Mouse (Mus musculus): ENCODE results near the gene Tmem220. TPM values are rescaled to one million over a fixed set of nuclear protein-coding genes. Genes with fewer than 3 reads are reported as not detected.

The Tmem220 gene
- polyA plus RNA-seq, 1 experiment from 2014 or later, result 3.5 TPM

GRCm38 (mm10) chr11:66998467-66999403 is 26.2 kb upstream of the Tmem220 start:
- no peaks in the 10 kb centered on the region for H3K27me3 ChIP-seq (replicated peaks; ENCODE audit: insufficient read depth, low read length)
- H3K4me1 ChIP-seq (ENCODE audit: insufficient read depth, low read depth, low read length), result 0 out of 2 replicates have a peak, but pooled peaks cover 4% of the 10 kb centered on the region
- TF ChIP-seq EP300 (IDR thresholded peaks at IDR 0.05) (no peak), CTCF (IDR thresholded peaks at IDR 0.05) (peak; percentile 26; the same call in 1 of the 2 replicates)
- no peaks in the 10 kb centered on the region for H3K36me3 ChIP-seq (ENCODE audit: insufficient read depth, low read length)
- H3K4me3 ChIP-seq (ENCODE audit: low read depth, low read length), result no peak overlapping the region
- H3K9ac ChIP-seq (replicated peaks; ENCODE audit: low read depth), result no peak overlapping the region
- ATAC-seq, result peak; percentile 95
- H3K27ac ChIP-seq (ENCODE audit: low read length), result peak overlapping the region; percentile 51; the same call in 1 of the 2 replicates
- peak; percentile 72 for DNase-seq (ENCODE audit: low spot score)
- H3K9me3 ChIP-seq (ENCODE audit: low read length), result no peaks in the 10 kb centered on the region
- WGBS, result 41% methylated on average over 14 of the region's 14 CpGs
- H3K4me2 ChIP-seq (replicated peaks; ENCODE audit: low read depth, low read length), result no peak overlapping the region; the same call in 1 of the 2 replicates

DNA sequence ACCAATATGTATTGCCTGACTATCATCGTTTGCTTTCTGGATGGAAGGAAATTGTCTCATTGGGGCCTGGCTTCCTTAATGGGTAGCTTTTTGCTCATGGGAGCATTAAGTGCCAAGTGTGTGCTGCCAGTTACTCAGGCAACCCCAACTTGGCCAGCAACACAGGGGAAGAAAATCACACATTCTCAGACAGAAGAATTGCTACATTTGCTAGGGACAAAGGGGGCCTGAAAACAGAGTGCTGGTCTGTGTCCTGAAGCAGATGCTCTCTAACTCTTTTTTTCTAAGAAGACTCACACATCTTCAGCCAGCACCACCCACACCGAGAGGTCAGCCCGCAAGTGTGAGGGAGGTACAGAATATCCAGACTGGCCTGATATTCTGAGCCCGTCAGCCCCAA is 24.3 kb upstream of the Tmem220 start:
- TF ChIP-seq EP300 (IDR thresholded peaks at IDR 0.05) (no peak), CTCF (IDR thresholded peaks at IDR 0.05) (no peak)
- no peaks in the 10 kb centered on the region for H3K9me3 ChIP-seq (ENCODE audit: low read length)
- no peak overlapping the region for H3K27ac ChIP-seq (ENCODE audit: low read length)
- 73% methylated on average over 4 of the region's 4 CpGs for WGBS
- ATAC-seq (no peak), DNase-seq (ENCODE audit: low spot score) (no peak)
- 0 out of 2 replicates have a peak, but pooled peaks cover 4% of the 10 kb centered on the region for H3K4me1 ChIP-seq (ENCODE audit: insufficient read depth, low read depth, low read length)
- no peak overlapping the region for H3K9ac ChIP-seq (replicated peaks; ENCODE audit: low read depth)
- H3K27me3 ChIP-seq (replicated peaks; ENCODE audit: insufficient read depth, low read length), result no peaks in the 10 kb centered on the region
- no peak overlapping the region for H3K4me2 ChIP-seq (replicated peaks; ENCODE audit: low read depth, low read length)
- H3K4me3 ChIP-seq (ENCODE audit: low read depth, low read length), result no peak overlapping the region
- H3K36me3 ChIP-seq (ENCODE audit: insufficient read depth, low read length), result no peaks in the 10 kb centered on the region

DNA sequence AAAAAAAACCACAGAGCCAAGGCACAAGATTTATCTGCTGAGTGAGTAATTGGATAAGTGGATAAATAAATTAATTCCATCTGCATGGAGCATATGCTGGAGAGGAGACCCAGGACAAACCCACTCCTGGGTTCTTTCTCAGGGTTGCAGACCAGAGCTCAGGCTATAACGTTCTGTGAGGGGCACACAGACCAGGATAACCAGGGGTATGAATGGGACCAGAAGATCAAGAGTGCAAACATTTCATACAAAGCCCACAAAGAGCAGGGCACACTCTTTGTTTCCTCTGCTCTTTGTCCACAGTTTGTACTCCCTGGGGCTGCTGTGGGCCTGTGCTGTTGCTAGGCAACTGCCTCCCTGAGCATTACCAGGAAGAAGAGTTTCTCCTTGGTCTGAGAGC is 23.2 kb upstream of the Tmem220 start:
- Histone ChIP-seq H3K27me3 (replicated peaks; ENCODE audit: insufficient read depth, low read length) (no peaks in the 10 kb centered on the region), H3K4me1 (ENCODE audit: insufficient read depth, low read depth, low read length) (0 out of 2 replicates have a peak, but pooled peaks cover 4% of the 10 kb centered on the region), H3K4me2 (replicated peaks; ENCODE audit: low read depth, low read length) (no peak overlapping the region), H3K4me3 (ENCODE audit: low read depth, low read length) (no peak overlapping the region), H3K27ac (ENCODE audit: low read length) (no peak overlapping the region), H3K36me3 (ENCODE audit: insufficient read depth, low read length) (no peaks in the 10 kb centered on the region), H3K9me3 (ENCODE audit: low read length) (no peaks in the 10 kb centered on the region), H3K9ac (replicated peaks; ENCODE audit: low read depth) (no peak overlapping the region)
- no peak for DNase-seq (ENCODE audit: low spot score)
- WGBS, result 65% methylated on average over 1 of the region's 1 CpGs
- ATAC-seq, result no peak
- TF ChIP-seq CTCF (IDR thresholded peaks at IDR 0.05), result no peak
- no peak for TF ChIP-seq EP300 (IDR thresholded peaks at IDR 0.05)

GRCm38 (mm10) chr11:67002911-67003310 is 22.0 kb upstream of the Tmem220 start:
- Histone ChIP-seq H3K4me1 (ENCODE audit: insufficient read depth, low read depth, low read length) (0 out of 2 replicates have a peak, but pooled peaks cover 4% of the 10 kb centered on the region), H3K4me2 (replicated peaks; ENCODE audit: low read depth, low read length) (no peak overlapping the region), H3K9me3 (ENCODE audit: low read length) (no peaks in the 10 kb centered on the region), H3K4me3 (ENCODE audit: low read depth, low read length) (no peak overlapping the region), H3K9ac (replicated peaks; ENCODE audit: low read depth) (no peak overlapping the region), H3K36me3 (ENCODE audit: insufficient read depth, low read length) (no peaks in the 10 kb centered on the region), H3K27me3 (replicated peaks; ENCODE audit: insufficient read depth, low read length) (no peaks in the 10 kb centered on the region), H3K27ac (ENCODE audit: low read length) (no peak overlapping the region)
- TF ChIP-seq CTCF (IDR thresholded peaks at IDR 0.05), result no peak
- no peak for TF ChIP-seq EP300 (IDR thresholded peaks at IDR 0.05)
- WGBS, result 43% methylated on average over 2 of the region's 2 CpGs
- ATAC-seq (no peak), DNase-seq (ENCODE audit: low spot score) (no peak)

DNA sequence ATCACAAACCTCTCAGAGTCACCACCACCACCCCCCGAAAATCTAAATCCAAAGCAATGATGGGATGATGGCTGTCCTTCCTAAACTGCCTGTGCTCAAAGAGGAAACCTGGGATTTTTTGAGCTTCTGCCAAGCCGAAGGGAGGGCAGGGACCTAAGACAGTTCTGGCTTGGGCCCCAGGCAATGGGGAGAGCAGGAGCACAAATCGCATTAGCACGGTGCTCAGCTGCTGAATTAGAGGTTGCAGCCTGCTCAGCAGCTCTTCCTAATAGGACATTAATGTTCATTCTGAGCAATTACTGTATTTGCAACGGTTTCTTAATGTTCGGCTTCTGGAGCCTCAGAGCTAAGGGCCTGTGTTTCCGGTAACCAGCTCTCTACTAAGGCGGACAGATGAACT is 17.0 kb upstream of the Tmem220 start:
- H3K27me3 ChIP-seq (replicated peaks; ENCODE audit: insufficient read depth, low read length), result no peaks in the 10 kb centered on the region
- no peak overlapping the region for H3K4me2 ChIP-seq (replicated peaks; ENCODE audit: low read depth, low read length)
- no peak overlapping the region for H3K9ac ChIP-seq (replicated peaks; ENCODE audit: low read depth)
- WGBS, result 80% methylated on average over 8 of the region's 8 CpGs
- no peaks in the 10 kb centered on the region for H3K36me3 ChIP-seq (ENCODE audit: insufficient read depth, low read length)
- H3K27ac ChIP-seq (ENCODE audit: low read length), result no peak overlapping the region
- no peak for ATAC-seq
- H3K4me3 ChIP-seq (ENCODE audit: low read depth, low read length), result no peak overlapping the region
- no peaks in the 10 kb centered on the region for H3K9me3 ChIP-seq (ENCODE audit: low read length)
- DNase-seq (ENCODE audit: low spot score), result no peak
- H3K4me1 ChIP-seq (ENCODE audit: insufficient read depth, low read depth, low read length), result 0 out of 2 replicates have a peak, but pooled peaks cover 3% of the 10 kb centered on the region
- TF ChIP-seq EP300 (IDR thresholded peaks at IDR 0.05) (no peak), CTCF (IDR thresholded peaks at IDR 0.05) (no peak)

DNA sequence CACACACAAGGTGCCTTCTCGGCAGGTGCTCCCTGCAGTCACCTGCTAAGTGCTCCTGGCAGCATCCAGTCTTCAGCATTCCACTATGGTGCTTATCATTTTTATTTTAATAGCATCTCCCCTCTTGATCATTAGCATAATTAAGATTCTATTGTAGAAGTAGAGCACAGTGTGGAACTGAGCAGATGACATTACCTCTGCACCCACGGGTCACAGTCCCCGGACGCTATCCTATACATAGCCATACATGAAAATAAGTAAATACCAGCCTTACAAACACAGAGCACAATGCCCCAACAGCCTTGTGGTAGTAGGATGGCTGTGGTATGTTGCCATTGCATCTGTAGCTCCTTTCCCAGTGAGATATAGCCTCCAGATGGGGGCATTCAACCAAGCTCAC is 16.4 kb upstream of the Tmem220 start:
- no peaks in the 10 kb centered on the region for H3K9me3 ChIP-seq (ENCODE audit: low read length)
- no peak overlapping the region for H3K4me3 ChIP-seq (ENCODE audit: low read depth, low read length)
- ATAC-seq (no peak), DNase-seq (ENCODE audit: low spot score) (no peak)
- H3K36me3 ChIP-seq (ENCODE audit: insufficient read depth, low read length), result no peaks in the 10 kb centered on the region
- 87% methylated on average over 4 of the region's 4 CpGs for WGBS
- TF ChIP-seq EP300 (IDR thresholded peaks at IDR 0.05), result no peak
- TF ChIP-seq CTCF (IDR thresholded peaks at IDR 0.05), result no peak
- H3K27ac ChIP-seq (ENCODE audit: low read length), result no peak overlapping the region
- H3K4me2 ChIP-seq (replicated peaks; ENCODE audit: low read depth, low read length), result no peak overlapping the region
- H3K27me3 ChIP-seq (replicated peaks; ENCODE audit: insufficient read depth, low read length), result no peaks in the 10 kb centered on the region
- no peak overlapping the region for H3K9ac ChIP-seq (replicated peaks; ENCODE audit: low read depth)
- H3K4me1 ChIP-seq (ENCODE audit: insufficient read depth, low read depth, low read length), result 0 out of 2 replicates have a peak, but pooled peaks cover 3% of the 10 kb centered on the region
